Mouse (Mus musculus) retina, embryonic 14.5 days (tissue): ENCODE results near the gene Fryl.
"Not testable (repeated sequence)": the region's sequence is repeated elsewhere in the genome, so short reads cannot be mapped to it uniquely, and the experiment has no call there.

Source experiments
- DNase-seq: peaks from one replicate; pipeline ENCODE4 v3.0.0-alpha.2; 2015; ENCODE audit warnings: low spot score

Fryl gene

GRCm38 (mm10) chr5:73092236-73092635 lies 164.2 kb downstream of the Fryl start:
- DNase-seq, result no peak

GRCm38 (mm10) chr5:73089158-73089557 lies 167.3 kb downstream of the Fryl start:
- DNase-seq, result no peak

- no peak for DNase-seq
Measured at GRCm38 (mm10) chr5:73081496-73081895, 174.9 kb downstream of the Fryl start.

GRCm38 (mm10) chr5:73079801-73080200 lies 176.6 kb downstream of the Fryl start:
- DNase-seq, result no peak

- DNase-seq, result peak; percentile 88
Measured at GRCm38 (mm10) chr5:73071319-73071718, 185.1 kb downstream of the Fryl start.

- DNase-seq, result no peak
Measured at GRCm38 (mm10) chr5:73066946-73067345, 189.5 kb downstream of the Fryl start.

GRCm38 (mm10) chr5:73063768-73064669 lies 192.4 kb downstream of the Fryl start:
- no peak for DNase-seq

- DNase-seq, result peak; percentile 12
Measured at GRCm38 (mm10) chr5:73061506-73062155, 194.8 kb downstream of the Fryl start.

GRCm38 (mm10) chr5:73056937-73057336 lies 199.5 kb downstream of the Fryl start:
- no peak for DNase-seq

- DNase-seq, result peak; percentile 35
Measured at GRCm38 (mm10) chr5:73056457-73056856, 200.0 kb downstream of the Fryl start.

GRCm38 (mm10) chr5:73053933-73054332 lies 202.5 kb downstream of the Fryl start:
- no peak for DNase-seq

- DNase-seq, result no peak
Measured at GRCm38 (mm10) chr5:73047651-73048245, 208.7 kb downstream of the Fryl start.

- DNase-seq, result no peak
Measured at GRCm38 (mm10) chr5:73044055-73044454, 212.4 kb downstream of the Fryl start.

- no peak for DNase-seq
Measured at GRCm38 (mm10) chr5:73032481-73032880, 223.9 kb downstream of the Fryl start.

GRCm38 (mm10) chr5:73028646-73029045 lies 227.8 kb downstream of the Fryl start:
- DNase-seq, result no peak

- DNase-seq, result no peak
Measured at GRCm38 (mm10) chr5:73023801-73024200, 232.6 kb downstream of the Fryl start.

GRCm38 (mm10) chr5:73014745-73015144 lies 241.7 kb downstream of the Fryl start:
- no peak for DNase-seq

GRCm38 (mm10) chr5:73013611-73014287 lies 242.7 kb downstream of the Fryl start:
- DNase-seq, result peak; percentile 41

GRCm38 (mm10) chr5:73012884-73013610 lies 243.4 kb downstream of the Fryl start:
- DNase-seq, result peak; percentile 33

- not testable (repeated sequence) for DNase-seq
Measured at GRCm38 (mm10) chr5:73011806-73012205, 244.6 kb downstream of the Fryl start.

- not testable (repeated sequence) for DNase-seq
Measured at GRCm38 (mm10) chr5:73008230-73008629, 248.2 kb downstream of the Fryl start.

- no peak for DNase-seq
Measured at GRCm38 (mm10) chr5:73007582-73007959, 248.8 kb downstream of the Fryl start.
